Mouse (Mus musculus) forebrain, embryonic 13.5 days (tissue): ENCODE results near the gene Ccnj. TPM values are rescaled to one million over a fixed set of nuclear protein-coding genes. Genes with fewer than 3 reads are reported as not detected.

Experiments used
- ATAC-seq: fragments of 200-750 bp; cut with Nextera tagmentation; 2 replicates; pipeline ENCODE4 v1.8.0; 2017
- H3K27ac ChIP-seq: fragments of 300-500 bp; sonication (generic); 2 replicates; pipeline ENCODE4 v1.5.1; 2015; ENCODE audit warnings: inconsistent platforms, mild to moderate bottlenecking, moderate library complexity
- H3K27me3 ChIP-seq: fragments of 300-500 bp; sonication (generic); 2 replicates; pipeline ENCODE4 v1.6.1; 2015; ENCODE audit warnings: mild to moderate bottlenecking, inconsistent platforms
- H3K36me3 ChIP-seq: fragments of 300-500 bp; sonication (generic); 2 replicates; pipeline ENCODE4 v1.6.1; 2015; ENCODE audit warnings: mild to moderate bottlenecking, inconsistent platforms; ENCODE audit not compliant: poor library complexity, severe bottlenecking
- H3K4me1 ChIP-seq: fragments of 300-500 bp; sonication (generic); 2 replicates; pipeline ENCODE4 v1.6.1; 2015; ENCODE audit warnings: inconsistent platforms
- H3K4me2 ChIP-seq: fragments of 300-500 bp; sonication (generic); 2 replicates; pipeline ENCODE4 v1.6.1; 2015; ENCODE audit warnings: inconsistent platforms, mild to moderate bottlenecking, moderate library complexity
- H3K4me3 ChIP-seq: fragments of 300-500 bp; sonication (generic); 2 replicates; pipeline ENCODE4 v1.5.1; 2015; ENCODE audit warnings: mild to moderate bottlenecking, inconsistent platforms
- H3K9ac ChIP-seq: fragments of 300-500 bp; sonication (generic); 2 replicates; pipeline ENCODE4 v1.6.1; 2015; ENCODE audit warnings: mild to moderate bottlenecking, inconsistent platforms
- H3K9me3 ChIP-seq: fragments of 300-500 bp; sonication (generic); replicated peaks from 2 replicates; pipeline ENCODE4 v1.6.1; 2016; ENCODE audit warnings: inconsistent platforms
- WGBS: fragments of 180-500 bp; shearing (Covaris S2); methylation state at CpG from one replicate; pipeline ENCODE4 v1.1.7; 2015; 5-methylcytosine and 5-hydroxymethylcytosine counted together
- polyA plus RNA-seq: library from polyadenylated mRNA; unstranded; fragments of >200 nt; fragmentation: Nextera tagmentation; extraction: Ambion mirVana; gene quantifications from 2 replicates; pipeline ENCODE4 v1.2.1, GENCODE M21; 2015

Ccnj gene
- polyA plus RNA-seq, result 27.7 and 29.6 TPM in 2 replicates

DNA sequence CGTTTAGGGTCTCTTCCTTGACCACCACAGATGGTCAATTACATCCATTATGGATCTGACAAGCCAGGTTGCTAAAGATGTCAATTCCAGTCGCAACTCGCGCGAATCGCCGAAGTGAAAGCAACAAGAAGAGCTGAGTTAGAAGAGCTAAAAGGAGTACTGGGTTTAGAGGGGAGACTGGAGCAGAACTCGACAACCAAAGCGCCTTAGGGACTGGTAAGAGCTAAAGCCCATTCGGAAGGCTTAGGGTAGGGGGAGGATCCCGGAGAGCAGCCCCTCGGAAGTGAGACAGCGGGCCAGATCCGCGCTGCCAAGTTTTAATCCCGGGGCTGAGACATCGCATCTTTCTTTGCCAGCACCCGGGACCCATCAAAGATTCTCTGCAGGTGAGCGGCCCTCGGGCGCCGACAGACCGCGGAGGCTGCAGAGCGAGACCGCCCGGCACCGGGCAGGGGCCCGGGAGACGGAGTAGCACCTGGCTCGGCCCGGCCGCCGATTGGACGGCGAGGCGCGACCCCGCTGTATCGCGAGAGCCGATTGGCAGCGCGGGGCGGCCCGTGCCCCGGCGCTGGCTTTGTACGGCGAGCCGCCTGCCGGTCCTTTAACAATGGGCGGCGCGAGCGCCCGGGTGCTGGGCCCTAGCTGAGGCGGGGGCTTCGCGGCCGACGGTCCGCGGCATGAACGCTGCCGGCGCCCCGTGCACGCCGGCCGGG, at the start of gene Ccnj:
TSS of gene Ccnj (plus strand) at position 577 of the 713 bp plus-strand sequence.
- peak within 1 kb of the TSS; percentile 93 for H3K27ac ChIP-seq
- H3K9me3 ChIP-seq, result no peaks in the 10 kb centered on the region
- H3K9ac ChIP-seq, result peak within 1 kb of the TSS; percentile 98
- ATAC-seq, result peak; percentile 99
- peak within 1 kb of the TSS; percentile 89 for H3K4me3 ChIP-seq
- H3K36me3 ChIP-seq, result no peaks in the 10 kb centered on the region; the same call in 1 of the 2 replicates
- H3K4me1 ChIP-seq, result peaks cover 37% of the 10 kb centered on the region
- H3K4me2 ChIP-seq, result peak within 1 kb of the TSS; percentile 80
- H3K27me3 ChIP-seq, result no peaks in the 10 kb centered on the region
- under 1% methylated on average over 63 of the region's 71 CpGs for WGBS

DNA sequence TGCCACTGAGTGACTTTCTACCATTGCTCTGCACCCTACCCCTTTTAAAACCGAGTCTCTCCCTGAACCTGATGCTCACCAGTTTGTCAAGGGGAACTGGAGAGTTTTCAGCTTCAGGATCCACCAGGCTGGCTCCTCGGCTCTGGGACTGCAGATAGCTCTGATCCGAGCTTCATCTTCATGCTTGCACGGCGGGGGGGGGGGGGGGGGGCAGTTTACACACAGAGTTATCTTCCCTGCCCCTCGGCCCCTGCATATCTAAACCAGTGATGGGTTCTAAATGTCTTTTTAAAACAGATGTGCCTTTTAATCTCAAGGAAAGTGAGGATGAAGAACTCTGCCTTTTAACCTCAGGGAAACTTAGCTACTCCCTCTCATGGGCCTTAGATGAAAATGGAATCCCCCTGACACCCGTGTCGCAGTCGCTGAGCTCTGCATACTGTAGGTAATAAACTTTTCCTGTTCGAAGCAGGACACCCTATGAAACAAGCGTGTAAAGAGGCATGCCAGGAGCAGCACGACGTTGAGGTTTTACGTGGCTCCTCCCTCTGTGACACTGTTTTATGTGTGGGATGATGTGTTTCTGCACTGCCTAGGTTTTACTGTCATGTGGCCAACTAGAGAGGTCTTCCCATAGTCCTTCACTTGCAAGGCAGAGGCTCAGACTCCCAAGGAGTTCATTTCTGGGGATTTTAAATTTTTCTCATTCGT, 42.9 kb upstream of the Ccnj start:
- no peaks in the 10 kb centered on the region for H3K36me3 ChIP-seq
- no peaks in the 10 kb centered on the region for H3K4me1 ChIP-seq
- H3K27me3 ChIP-seq, result no peaks in the 10 kb centered on the region
- no peak for ATAC-seq
- no peak overlapping the region for H3K9ac ChIP-seq
- no peak overlapping the region for H3K4me2 ChIP-seq
- WGBS, result 79% methylated on average over 14 of the region's 15 CpGs
- no peak overlapping the region for H3K4me3 ChIP-seq
- no peak overlapping the region for H3K27ac ChIP-seq
- H3K9me3 ChIP-seq, result no peaks in the 10 kb centered on the region

DNA sequence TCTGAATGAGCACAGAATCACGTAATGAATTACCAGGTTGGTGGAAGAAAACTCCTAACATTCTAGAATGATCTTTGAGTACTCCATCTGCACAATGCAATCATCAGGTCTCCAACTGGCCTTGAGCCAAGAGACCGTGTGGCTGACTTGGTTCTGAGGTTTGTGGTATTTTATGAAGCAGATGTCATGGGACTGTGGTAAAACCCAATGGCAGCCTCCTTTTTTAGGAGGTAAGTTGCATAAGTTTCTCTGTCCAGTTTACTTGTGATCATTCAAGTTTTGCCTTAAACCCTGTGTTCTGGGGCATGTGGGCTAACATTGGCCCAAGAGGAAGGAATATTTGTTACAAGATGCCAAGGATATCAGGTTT, 42.4 kb upstream of the Ccnj start:
- no peak overlapping the region for H3K4me3 ChIP-seq
- no peak overlapping the region for H3K9ac ChIP-seq
- H3K36me3 ChIP-seq, result no peaks in the 10 kb centered on the region
- H3K27ac ChIP-seq, result no peak overlapping the region
- WGBS, result 89% methylated on average over 2 of the region's 2 CpGs
- H3K9me3 ChIP-seq, result no peaks in the 10 kb centered on the region
- no peaks in the 10 kb centered on the region for H3K27me3 ChIP-seq
- no peak for ATAC-seq
- no peaks in the 10 kb centered on the region for H3K4me1 ChIP-seq
- no peak overlapping the region for H3K4me2 ChIP-seq

DNA sequence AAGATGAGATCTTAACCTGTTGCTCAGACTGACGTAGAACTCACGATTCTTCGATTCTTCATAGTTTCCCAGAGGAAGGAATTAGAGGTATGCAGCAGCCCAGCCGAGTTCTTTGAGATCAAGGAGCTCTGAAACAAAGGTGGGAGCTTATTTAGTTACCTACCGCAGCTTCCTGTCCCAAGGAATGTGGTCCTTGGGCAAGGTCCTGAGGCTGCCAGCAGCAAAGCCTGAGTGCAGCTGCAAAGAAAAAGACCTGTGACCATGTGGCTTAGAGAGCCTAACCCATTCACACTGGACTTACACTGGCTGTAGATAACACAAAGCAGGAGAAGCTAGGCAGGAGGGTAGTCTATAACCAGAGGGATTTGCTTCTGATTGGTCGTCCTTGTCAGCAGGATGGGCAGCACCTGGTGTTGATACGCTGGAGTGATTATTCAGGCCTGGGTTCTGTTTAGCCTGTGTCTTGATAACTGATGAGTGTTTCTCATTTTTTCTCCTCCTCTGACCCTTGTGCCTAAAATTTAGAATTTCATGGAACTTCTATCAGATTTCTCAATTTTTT, 25.8 kb upstream of the Ccnj start:
- H3K36me3 ChIP-seq, result no peaks in the 10 kb centered on the region
- 16% methylated on average over 7 of the region's 7 CpGs for WGBS
- no peak for ATAC-seq

DNA sequence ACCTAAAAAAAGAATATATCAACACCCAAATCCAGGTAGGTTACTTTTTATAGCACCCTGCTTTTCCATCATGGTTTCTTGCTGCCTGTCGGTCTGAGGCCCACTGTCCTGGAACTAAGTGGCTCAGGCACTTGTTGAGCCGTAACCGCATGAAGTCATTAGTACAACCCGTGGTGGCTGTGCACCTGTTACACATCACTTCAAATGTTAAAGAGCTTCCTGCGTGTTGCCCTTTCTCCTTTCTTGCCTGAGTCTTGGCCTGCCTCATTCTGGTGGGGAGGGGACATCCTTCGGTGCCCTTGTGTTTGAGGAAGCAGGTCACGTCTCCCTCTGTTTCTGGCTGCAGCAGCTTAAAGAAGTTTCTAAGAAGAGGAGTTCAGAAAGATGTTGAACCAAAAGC, 21.2 kb upstream of the Ccnj start:
- 54% methylated on average over 7 of the region's 7 CpGs for WGBS
- H3K4me2 ChIP-seq, result no peak overlapping the region
- H3K36me3 ChIP-seq, result no peaks in the 10 kb centered on the region
- no peaks in the 10 kb centered on the region for H3K9me3 ChIP-seq
- no peak for ATAC-seq
- no peaks in the 10 kb centered on the region for H3K27me3 ChIP-seq
- H3K27ac ChIP-seq, result no peak overlapping the region
- no peaks in the 10 kb centered on the region; the same call in 1 of the 2 replicates for H3K4me1 ChIP-seq
- no peak overlapping the region for H3K9ac ChIP-seq
- H3K4me3 ChIP-seq, result no peak overlapping the region

More for the DNA sequence above, 25.8 kb upstream of the Ccnj start:
- Histone ChIP-seq H3K9ac (no peak overlapping the region), H3K4me2 (no peak overlapping the region), H3K9me3 (no peaks in the 10 kb centered on the region), H3K27ac (no peak overlapping the region), H3K4me1 (no peaks in the 10 kb centered on the region; the same call in 1 of the 2 replicates), H3K27me3 (no peaks in the 10 kb centered on the region), H3K4me3 (no peak overlapping the region)

DNA sequence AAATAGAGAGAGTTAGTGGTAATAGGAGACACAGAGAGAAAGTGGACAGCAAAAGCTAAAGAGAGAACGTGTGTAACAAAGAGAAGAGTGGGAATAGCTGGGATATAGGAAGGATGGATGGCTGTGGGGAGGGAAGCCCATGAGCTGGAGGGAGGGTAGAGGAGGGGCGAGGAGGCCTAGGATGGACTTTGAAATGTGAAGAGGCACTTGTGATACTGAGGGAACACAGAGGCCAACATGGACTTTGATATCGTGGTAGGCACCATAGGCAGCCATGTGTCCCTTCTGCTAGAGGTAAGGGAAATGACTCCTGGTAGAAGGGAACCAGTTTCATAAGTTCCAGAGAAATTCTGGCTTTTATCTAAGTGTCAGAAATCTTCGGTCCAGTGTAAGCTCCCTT, 19.2 kb upstream of the Ccnj start:
- no peak overlapping the region for H3K27ac ChIP-seq
- no peaks in the 10 kb centered on the region for H3K36me3 ChIP-seq
- ATAC-seq, result no peak
- no peak overlapping the region for H3K4me2 ChIP-seq
- H3K4me1 ChIP-seq, result no peaks in the 10 kb centered on the region
- no peak overlapping the region for H3K4me3 ChIP-seq
- no peaks in the 10 kb centered on the region for H3K27me3 ChIP-seq
- WGBS, result 83% methylated on average over 4 of the region's 4 CpGs
- H3K9me3 ChIP-seq, result no peaks in the 10 kb centered on the region
- H3K9ac ChIP-seq, result no peak overlapping the region

DNA sequence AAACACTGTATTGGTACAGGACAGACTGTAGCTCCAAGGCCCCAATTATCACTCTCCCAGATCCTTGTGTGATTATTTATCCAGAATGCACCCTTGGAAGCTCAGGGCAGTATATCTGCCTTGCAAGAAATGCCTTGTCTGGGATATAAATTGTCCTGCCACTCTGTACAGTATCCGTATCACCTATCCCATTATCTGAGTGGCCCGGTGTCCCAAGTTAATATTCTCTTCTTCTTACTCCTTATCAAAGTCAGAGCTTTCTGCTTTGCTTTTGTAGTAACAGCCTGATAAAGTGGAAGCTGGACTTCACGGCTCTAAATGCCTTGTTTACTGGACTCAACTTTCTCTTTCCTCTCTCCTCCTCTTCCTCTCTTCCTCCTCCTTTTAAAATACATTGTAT, 18.3 kb upstream of the Ccnj start:
- Histone ChIP-seq H3K27me3 (no peaks in the 10 kb centered on the region), H3K9me3 (no peaks in the 10 kb centered on the region), H3K4me2 (no peak overlapping the region), H3K4me3 (no peak overlapping the region), H3K36me3 (no peaks in the 10 kb centered on the region), H3K27ac (no peak overlapping the region), H3K9ac (no peak overlapping the region), H3K4me1 (no peaks in the 10 kb centered on the region)
- WGBS, result 87% methylated on average over 3 of the region's 3 CpGs
- ATAC-seq, result no peak

DNA sequence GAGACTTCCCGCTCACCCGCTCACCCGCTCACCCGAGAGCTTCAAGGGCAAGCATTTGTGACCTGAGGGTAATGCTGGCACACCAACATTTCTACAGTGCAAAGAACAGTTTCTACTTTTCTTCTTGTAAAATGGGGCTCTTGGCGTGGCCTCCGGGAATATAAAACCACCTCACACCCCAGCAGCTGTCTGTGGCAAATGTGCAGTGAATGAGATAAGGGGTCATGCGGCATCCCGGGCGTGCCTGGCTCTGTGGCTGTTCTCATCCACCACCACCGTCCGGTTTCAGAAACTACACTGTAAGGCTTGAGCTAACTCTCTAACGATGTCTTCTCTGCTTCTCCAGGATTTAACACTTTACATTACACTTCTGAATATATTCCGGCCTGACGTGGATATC, 17.7 kb upstream of the Ccnj start:
- no peak overlapping the region for H3K4me2 ChIP-seq
- no peaks in the 10 kb centered on the region for H3K36me3 ChIP-seq
- no peak overlapping the region for H3K4me3 ChIP-seq
- no peak overlapping the region for H3K9ac ChIP-seq
- H3K27ac ChIP-seq, result no peak overlapping the region
- WGBS, result 82% methylated on average over 14 of the region's 14 CpGs
- H3K9me3 ChIP-seq, result no peaks in the 10 kb centered on the region
- no peaks in the 10 kb centered on the region for H3K27me3 ChIP-seq
- H3K4me1 ChIP-seq, result no peaks in the 10 kb centered on the region
- no peak for ATAC-seq

DNA sequence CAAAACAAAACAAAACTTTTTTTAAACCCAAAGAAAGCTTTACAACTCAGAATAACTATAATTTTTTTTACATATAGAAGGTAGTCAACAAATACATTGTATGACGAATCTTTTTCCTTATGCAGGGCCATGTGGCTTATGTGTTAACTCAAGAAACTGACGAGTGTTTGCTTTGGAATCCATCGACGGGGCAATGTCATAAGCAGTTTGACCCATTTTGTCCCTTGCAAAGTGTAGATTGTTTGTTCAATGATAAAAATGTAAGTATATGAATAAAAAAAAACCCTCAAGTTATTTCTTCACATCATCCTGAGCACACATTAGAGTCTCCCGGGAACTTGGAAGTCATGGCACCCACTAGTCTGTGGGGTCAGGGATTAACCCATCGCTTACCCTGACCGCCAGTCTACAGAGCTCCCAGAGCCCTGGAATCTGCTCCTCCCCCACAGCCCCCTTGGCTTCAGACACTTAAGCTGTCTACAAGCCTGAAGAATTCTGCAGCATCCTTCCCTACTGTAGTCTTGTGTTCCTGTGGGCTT, 15.4 kb upstream of the Ccnj start:
- no peak overlapping the region for H3K4me3 ChIP-seq
- no peak overlapping the region for H3K4me2 ChIP-seq
- no peaks in the 10 kb centered on the region for H3K4me1 ChIP-seq
- H3K27ac ChIP-seq, result no peak overlapping the region
- ATAC-seq, result no peak
- no peaks in the 10 kb centered on the region for H3K9me3 ChIP-seq
- no peaks in the 10 kb centered on the region for H3K36me3 ChIP-seq
- whole genome bisulfite sequencing, result 89% methylated on average over 7 of the region's 7 CpGs
- no peaks in the 10 kb centered on the region for H3K27me3 ChIP-seq
- no peak overlapping the region for H3K9ac ChIP-seq

DNA sequence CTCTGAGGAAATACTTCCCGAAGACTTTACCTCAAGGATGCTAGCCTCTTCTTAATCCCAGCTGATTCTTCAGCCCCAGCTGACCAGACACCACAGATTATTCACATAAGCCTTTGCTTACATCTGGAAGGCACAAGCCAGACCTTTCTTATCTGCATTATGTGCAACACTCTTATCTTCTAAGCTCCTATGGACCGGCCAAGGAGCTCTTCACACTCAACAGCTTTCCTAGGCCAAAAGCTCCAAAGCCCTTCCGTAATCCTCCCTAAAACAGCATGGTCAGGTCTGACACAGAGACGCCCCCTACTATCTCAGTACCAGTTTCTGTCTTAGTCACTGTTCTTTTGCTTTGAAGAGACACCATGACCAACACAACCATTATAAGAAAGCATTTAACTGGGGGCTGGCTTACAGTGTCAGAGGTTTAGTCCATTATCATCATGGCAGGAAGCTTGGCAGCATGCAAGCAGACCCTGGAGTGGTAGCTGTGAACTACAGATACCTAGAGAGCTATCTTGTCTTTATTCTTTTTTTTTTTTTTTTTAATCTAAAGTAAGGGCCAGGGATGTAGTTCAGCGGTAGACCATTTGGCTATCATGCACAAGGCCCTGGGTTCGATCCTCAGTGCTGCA, 13.1 kb upstream of the Ccnj start:
- WGBS, result 87% methylated on average over 6 of the region's 6 CpGs
- ATAC-seq, result no peak

DNA sequence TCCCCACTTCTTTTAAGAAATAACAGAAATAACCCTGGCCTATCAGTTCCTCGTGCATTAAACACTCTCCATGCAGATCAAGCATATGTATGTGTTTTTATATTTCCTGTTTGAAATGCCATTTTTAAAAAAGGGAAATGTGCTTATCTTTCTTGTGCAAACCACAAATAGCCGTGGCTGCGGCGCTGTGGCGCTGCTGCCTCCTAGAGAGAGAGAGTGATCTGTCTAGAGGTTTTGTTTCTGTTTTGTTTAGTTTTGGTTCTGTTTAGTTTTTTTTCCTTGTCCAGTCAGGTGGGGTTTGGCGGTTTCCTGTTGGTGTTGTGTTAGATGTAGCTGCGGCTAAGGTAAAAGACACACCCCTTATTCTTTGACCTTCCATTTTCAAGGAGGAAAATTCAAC, 12.3 kb upstream of the Ccnj start:
- 78% methylated on average over 7 of the region's 7 CpGs for WGBS
- Histone ChIP-seq H3K4me1 (no peaks in the 10 kb centered on the region), H3K9ac (no peak overlapping the region), H3K36me3 (no peaks in the 10 kb centered on the region), H3K4me3 (no peak overlapping the region), H3K4me2 (no peak overlapping the region), H3K27me3 (no peaks in the 10 kb centered on the region), H3K9me3 (no peaks in the 10 kb centered on the region), H3K27ac (no peak overlapping the region)
- ATAC-seq, result no peak

More for the DNA sequence above, 13.1 kb upstream of the Ccnj start:
- no peak overlapping the region for H3K27ac ChIP-seq
- no peak overlapping the region for H3K9ac ChIP-seq
- H3K4me2 ChIP-seq, result no peak overlapping the region
- H3K27me3 ChIP-seq, result no peaks in the 10 kb centered on the region
- no peaks in the 10 kb centered on the region for H3K4me1 ChIP-seq
- H3K4me3 ChIP-seq, result no peak overlapping the region
- no peaks in the 10 kb centered on the region for H3K36me3 ChIP-seq
- H3K9me3 ChIP-seq, result no peaks in the 10 kb centered on the region

DNA sequence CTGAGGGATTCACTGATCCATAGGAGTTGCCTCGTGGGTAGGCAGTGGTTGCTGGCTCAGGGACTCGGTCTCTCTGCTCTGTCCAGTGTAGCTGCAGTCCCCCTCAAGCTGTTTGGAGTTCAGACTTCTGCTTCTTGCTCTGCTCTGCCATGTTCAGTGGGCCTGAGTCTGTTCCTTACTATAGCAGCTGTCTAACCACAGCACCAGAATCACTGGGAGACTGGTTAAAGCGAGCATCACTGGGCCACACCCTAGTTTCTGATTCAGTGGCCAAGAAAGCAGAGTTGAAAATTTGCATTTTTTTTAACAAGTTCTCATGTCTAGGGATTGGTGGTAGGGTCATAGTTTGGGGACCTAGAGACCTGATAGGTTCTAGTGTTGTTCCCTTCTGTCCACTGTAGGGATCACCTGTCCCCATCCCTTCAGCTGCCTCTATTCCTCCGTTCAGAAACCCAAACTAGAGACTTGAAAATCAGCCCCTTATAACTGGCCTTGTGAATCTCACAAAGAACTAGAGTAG, 9.7 kb upstream of the Ccnj start:
- Histone ChIP-seq H3K9ac (no peak overlapping the region), H3K27ac (no peak overlapping the region), H3K4me3 (no peak overlapping the region), H3K36me3 (no peaks in the 10 kb centered on the region), H3K4me2 (no peak overlapping the region), H3K9me3 (no peaks in the 10 kb centered on the region), H3K4me1 (no peaks in the 10 kb centered on the region), H3K27me3 (no peaks in the 10 kb centered on the region)
- ATAC-seq, result no peak
- 81% methylated on average over 4 of the region's 4 CpGs for WGBS
